Mouse (Mus musculus) Patski (cell line): ENCODE data around the gene Osbpl3. TPM values are rescaled to one million over a fixed set of nuclear protein-coding genes. Genes with fewer than 3 reads are reported as not detected.

Source experiments
- ATAC-seq: fragments of 100-300 bp; one replicate; pipeline ENCODE4 v1.8.0; 2021
- CTCF ChIA-PET: fragments of 350-600 bp; sonication (Branson Sonifier 250); formaldehyde crosslinking; loops from one replicate; lab custom pipeline; 2022; ENCODE audit warnings: inconsistent platforms; lab: Charles Lee
- POLR2A ChIA-PET: fragments of 350-600 bp; sonication (Branson Sonifier 250); formaldehyde crosslinking; loops from one replicate; lab custom pipeline; 2022; ENCODE audit warnings: antibody characterized with exemption, inconsistent platforms; lab: Charles Lee
- DNase-seq: peaks from one replicate; pipeline ENCODE4 v3.0.0-alpha.2; 2011; ENCODE audit warnings: low read depth, low spot score
- H3K27me3 ChIP-seq: fragments of 371-371 bp; one replicate; pipeline ENCODE4 v1.5.1; 2021
- CTCF ChIP-seq: fragments of 100-300 bp; IDR thresholded peaks from one replicate; pipeline ENCODE4 v1.5.1; 2021
- in situ Hi-C: fragments of 300-500 bp; cut with MboI; formaldehyde crosslinking; loops from 3 replicates; pipeline ENCODE4 v1.11.1; 2018; ENCODE audit warnings: low pct_unique_long_range_greater_than_20kb, mixed read lengths
- polyA plus RNA-seq: library from polyadenylated mRNA; unstranded; gene quantifications from one replicate; pipeline ENCODE4 v1.2.3, GENCODE M21; 2021

The Osbpl3 gene
- polyA plus RNA-seq, 1 experiment from 2014 or later = 117 TPM

DNA sequence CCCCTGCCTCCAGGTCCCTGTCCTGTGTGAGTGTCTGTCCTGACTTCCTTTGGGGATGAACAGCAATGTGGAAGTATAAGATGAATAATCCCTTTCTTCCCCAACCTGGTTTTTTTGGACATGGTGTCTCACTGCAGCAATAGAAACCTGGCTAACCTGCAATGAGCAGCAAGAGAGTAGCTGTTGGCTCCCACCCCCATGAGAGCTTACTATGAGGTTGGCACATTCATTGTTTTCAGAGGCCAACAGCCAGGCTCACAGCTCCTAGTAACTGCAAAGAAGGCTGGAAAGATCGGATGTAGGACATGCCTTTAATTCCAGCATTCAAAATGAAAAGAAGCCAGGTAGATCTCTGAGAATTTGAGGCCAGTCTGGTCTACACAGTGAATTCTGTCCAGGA, 182.6 kb downstream of the Osbpl3 start:
- ATAC-seq = no peak
- no peak for TF ChIP-seq CTCF
- ChIA-PET CTCF (interaction anchor here (0.6 to 1.0 kb wide), 2 partner anchors 9 to 17 kb away, joined by 3 read pairs; no protein-coding TSS in a partner anchor), POLR2A (no interaction called here)
- no peak for DNase-seq
- in situ Hi-C loops = no loop called here
- no peaks in the 10 kb centered on the region for H3K27me3 ChIP-seq

- no peaks in the 10 kb centered on the region for H3K27me3 ChIP-seq
- DNase-seq (no peak), ATAC-seq (no peak)
- ChIA-PET CTCF (no interaction called here), POLR2A (no interaction called here)
- in situ Hi-C loops = no loop called here
- no peak for TF ChIP-seq CTCF
Measured at GRCm38 (mm10) chr6:50263670-50264069, 192.3 kb downstream of the Osbpl3 start, which contains the start of gene Gsdme. Gsdme (minus strand) TSS chr6:50263862.

GRCm38 (mm10) chr6:50262310-50262709, 193.7 kb downstream of the Osbpl3 start:
- ChIA-PET CTCF (interaction anchor here (1.5 kb wide), 1 partner anchor 21 kb away, joined by 4 read pairs; no protein-coding TSS in a partner anchor), POLR2A (no interaction called here)
- H3K27me3 ChIP-seq = no peaks in the 10 kb centered on the region
- no peak for ATAC-seq
- no peak for TF ChIP-seq CTCF
- no peak for DNase-seq
- in situ Hi-C loops = no loop called here

- TF ChIP-seq CTCF = no peak
- ATAC-seq (no peak), DNase-seq (no peak)
- in situ Hi-C loops = no loop called here
- no peaks in the 10 kb centered on the region for H3K27me3 ChIP-seq
- CTCF ChIA-PET = interaction anchor here (1.5 kb wide), 1 partner anchor 21 kb away, joined by 4 read pairs; no protein-coding TSS in a partner anchor
- POLR2A ChIA-PET = no interaction called here
Measured at GRCm38 (mm10) chr6:50261922-50262261, 194.1 kb downstream of the Osbpl3 start.

GRCm38 (mm10) chr6:50261201-50261921, 194.6 kb downstream of the Osbpl3 start:
- ATAC-seq = no peak
- ChIA-PET POLR2A (no interaction called here), CTCF (no interaction called here)
- no peak for DNase-seq
- TF ChIP-seq CTCF = no peak
- in situ Hi-C loops = no loop called here
- no peaks in the 10 kb centered on the region for H3K27me3 ChIP-seq

DNA sequence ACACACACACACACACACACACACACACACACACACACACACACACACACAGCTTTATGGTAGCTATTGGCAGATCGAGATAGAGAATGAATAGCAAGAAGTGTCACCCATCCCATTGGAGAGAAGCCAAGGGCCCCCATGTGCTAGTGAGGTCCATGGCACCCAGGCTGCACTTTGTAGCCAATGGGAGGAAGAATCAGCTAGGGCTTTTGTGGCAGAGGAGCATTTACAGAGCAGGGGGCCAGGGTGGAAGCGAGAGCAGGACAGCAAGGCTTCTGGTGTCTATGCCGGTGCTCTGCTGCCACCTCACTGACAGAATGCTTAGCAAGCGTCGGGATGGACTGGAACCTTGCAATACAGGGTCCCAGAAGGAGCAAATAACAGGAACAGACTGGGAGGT, 200.6 kb downstream of the Osbpl3 start:
- CTCF ChIA-PET = interaction anchor here (1.1 to 1.2 kb wide), 4 partner anchors 10 to 39 kb away, joined by 3 to 4 read pairs (median 3); no protein-coding TSS in a partner anchor
- no peak for TF ChIP-seq CTCF
- DNase-seq (no peak), ATAC-seq (no peak)
- no peaks in the 10 kb centered on the region for H3K27me3 ChIP-seq
- in situ Hi-C loops = no loop called here
- POLR2A ChIA-PET = interaction anchor here (0.6 to 0.7 kb wide), 4 partner anchors 8 to 223 kb away, joined by 3 read pairs; no protein-coding TSS in a partner anchor

- in situ Hi-C loops = no loop called here
- TF ChIP-seq CTCF = no peak
- DNase-seq (peak; percentile 94), ATAC-seq (peak; percentile 96)
- POLR2A ChIA-PET = interaction anchor here (0.6 to 0.7 kb wide), 2 partner anchors 207 to 224 kb away, joined by 3 read pairs; no protein-coding TSS in a partner anchor
- H3K27me3 ChIP-seq = no peaks in the 10 kb centered on the region
- CTCF ChIA-PET = interaction anchor here (0.9 to 1.4 kb wide), 5 partner anchors 10 to 143 kb away, joined by 3 to 7 read pairs (median 3); no protein-coding TSS in a partner anchor
Measured at GRCm38 (mm10) chr6:50254723-50255184, 201.2 kb downstream of the Osbpl3 start.

DNA sequence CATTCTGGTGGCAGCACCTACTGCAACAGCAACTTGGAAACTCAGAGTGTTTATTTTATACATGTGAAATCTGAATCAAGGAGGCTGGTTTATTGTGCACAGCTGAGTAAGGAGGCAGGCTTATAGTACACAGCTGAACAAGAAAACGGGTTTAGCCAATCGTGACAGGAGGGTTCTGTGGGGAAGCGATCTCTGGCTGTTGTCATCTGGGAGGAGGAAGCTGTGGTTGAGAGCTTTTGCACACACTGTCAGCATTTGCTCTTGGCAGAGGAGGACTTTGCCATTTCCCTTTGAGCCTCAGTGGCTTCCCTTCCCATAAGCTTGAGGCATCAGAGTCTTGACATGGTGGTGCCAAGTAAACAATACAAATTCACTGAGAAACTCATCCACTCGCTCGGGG, 203.3 kb downstream of the Osbpl3 start:
- ChIA-PET CTCF (no interaction called here), POLR2A (no interaction called here)
- in situ Hi-C loops = no loop called here
- no peak for TF ChIP-seq CTCF
- no peaks in the 10 kb centered on the region for H3K27me3 ChIP-seq
- DNase-seq = no peak
- no peak for ATAC-seq

- ATAC-seq = no peak
- no peak for DNase-seq
- no peak for TF ChIP-seq CTCF
- in situ Hi-C loops = no loop called here
- H3K27me3 ChIP-seq = no peaks in the 10 kb centered on the region
- CTCF ChIA-PET = interaction anchor here (0.8 kb wide), 1 partner anchor 10 kb away, joined by 3 read pairs; no protein-coding TSS in a partner anchor
- POLR2A ChIA-PET = no interaction called here
Measured at GRCm38 (mm10) chr6:50247791-50248190, 208.2 kb downstream of the Osbpl3 start.

DNA sequence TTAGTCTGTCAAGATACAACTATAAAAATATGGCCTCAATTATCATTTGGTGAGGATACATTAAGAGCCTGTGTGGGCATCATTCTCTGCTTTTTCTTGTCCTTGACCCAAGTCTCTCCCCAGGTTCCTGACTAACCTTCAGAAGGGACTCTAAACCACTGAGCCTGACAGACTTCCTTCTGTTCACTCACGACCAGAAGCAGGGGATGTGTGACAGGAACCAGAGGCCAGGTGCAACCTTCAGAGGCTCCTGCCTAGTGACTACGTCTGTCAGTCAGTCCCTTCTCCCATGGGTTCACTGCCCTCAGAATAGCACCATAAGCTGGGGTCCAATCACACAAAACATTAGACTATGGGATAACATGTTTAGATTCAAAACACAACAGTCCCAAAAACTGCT, 208.6 kb downstream of the Osbpl3 start:
- TF ChIP-seq CTCF = no peak

DNA sequence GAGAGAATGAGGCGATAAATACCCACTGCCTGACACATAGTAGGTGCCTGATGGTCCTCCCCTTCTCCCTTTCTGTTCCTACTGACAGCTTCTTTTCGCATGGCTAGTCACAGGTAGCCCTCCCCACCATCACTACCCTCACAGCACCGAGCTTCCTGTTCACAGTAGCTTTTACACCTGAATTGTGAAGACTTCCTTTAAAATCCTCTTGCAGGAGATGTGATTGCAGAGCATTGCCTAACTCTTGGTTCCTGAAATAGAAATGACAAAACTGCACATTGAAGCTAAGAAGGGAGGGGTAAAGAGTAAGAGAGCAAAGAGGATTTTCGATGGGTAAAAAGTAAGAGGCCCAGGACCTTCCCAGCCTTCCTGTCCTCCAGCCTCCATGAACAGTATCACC, 211.0 kb downstream of the Osbpl3 start:
- no peaks in the 10 kb centered on the region for H3K27me3 ChIP-seq
- ATAC-seq (no peak), DNase-seq (no peak)
- no peak for TF ChIP-seq CTCF
- in situ Hi-C loops = no loop called here
- ChIA-PET POLR2A (no interaction called here), CTCF (interaction anchor here (1.0 to 2.7 kb wide), 3 partner anchors 9 to 39 kb away, joined by 3 to 7 read pairs (median 4); no protein-coding TSS in a partner anchor)

More for the DNA sequence above, 208.6 kb downstream of the Osbpl3 start:
- ATAC-seq (no peak), DNase-seq (no peak)
- in situ Hi-C loops = no loop called here
- H3K27me3 ChIP-seq = no peaks in the 10 kb centered on the region
- POLR2A ChIA-PET = no interaction called here
- CTCF ChIA-PET = no interaction called here
